Mouse (Mus musculus) liver, embryonic 16.5 days (tissue): ENCODE data around the gene Slc44a1. TPM values are rescaled to one million over a fixed set of nuclear protein-coding genes. Genes with fewer than 3 reads are reported as not detected.
A peak's percentile ranks its signal among the peaks of the same experiment; 100 is the strongest.

Source experiments
- ATAC-seq: fragments of 200-750 bp; cut with Nextera tagmentation; 2 replicates; pipeline ENCODE4 v1.8.0; 2017; ENCODE audit warnings: low read depth, mild to moderate bottlenecking, moderate number of reproducible peaks, moderate library complexity
- H3K27ac ChIP-seq: fragments of 300-500 bp; sonication (generic); 2 replicates; pipeline ENCODE4 v1.5.1; 2014; ENCODE audit warnings: mild to moderate bottlenecking, low read length
- H3K27me3 ChIP-seq: fragments of 300-500 bp; sonication (generic); 2 replicates; pipeline ENCODE4 v1.6.1; 2014; ENCODE audit warnings: low read depth, low read length, mixed read lengths; ENCODE audit not compliant: control insufficient read depth, insufficient read depth
- H3K36me3 ChIP-seq: fragments of 300-500 bp; sonication (generic); 2 replicates; pipeline ENCODE4 v1.6.1; 2014; ENCODE audit warnings: mild to moderate bottlenecking; ENCODE audit not compliant: control insufficient read depth, insufficient read depth
- H3K4me1 ChIP-seq: fragments of 300-500 bp; sonication (generic); 2 replicates; pipeline ENCODE4 v1.6.1; 2014; ENCODE audit warnings: low read depth, low read length, mixed read lengths; ENCODE audit not compliant: control insufficient read depth
- H3K4me2 ChIP-seq: fragments of 300-500 bp; sonication (generic); 2 replicates; pipeline ENCODE4 v1.6.1; 2014; ENCODE audit warnings: low read depth, low read length, mixed read lengths
- H3K4me3 ChIP-seq: fragments of 300-500 bp; sonication (generic); 2 replicates; pipeline ENCODE4 v1.5.1; 2014; ENCODE audit warnings: low read depth, mild to moderate bottlenecking, low read length
- H3K9ac ChIP-seq: fragments of 300-500 bp; sonication (generic); 2 replicates; pipeline ENCODE4 v1.6.1; 2014; ENCODE audit warnings: low read depth, low read length
- H3K9me3 ChIP-seq: fragments of 300-500 bp; sonication (generic); replicated peaks from 2 replicates; pipeline ENCODE4 v1.6.1; 2016; ENCODE audit warnings: low read length; ENCODE audit not compliant: control insufficient read depth
- WGBS: fragments of 180-500 bp; shearing (Covaris S2); extraction: QIAGEN DNeasy Blood & Tissue Kit; methylation state at CpG from one replicate; pipeline ENCODE4 v1.1.7; 2014; ENCODE audit not compliant: insufficient replicate concordance; 5-methylcytosine and 5-hydroxymethylcytosine counted together
- polyA plus RNA-seq: library from polyadenylated mRNA; unstranded; fragments of >200 nt; fragmentation: Nextera tagmentation; extraction: Ambion mirVana; gene quantifications from 2 replicates; pipeline ENCODE4 v1.2.1, GENCODE M21; 2015

Gene Slc44a1
- polyA plus RNA-seq, result 7.3 and 9.7 TPM in 2 replicates

DNA sequence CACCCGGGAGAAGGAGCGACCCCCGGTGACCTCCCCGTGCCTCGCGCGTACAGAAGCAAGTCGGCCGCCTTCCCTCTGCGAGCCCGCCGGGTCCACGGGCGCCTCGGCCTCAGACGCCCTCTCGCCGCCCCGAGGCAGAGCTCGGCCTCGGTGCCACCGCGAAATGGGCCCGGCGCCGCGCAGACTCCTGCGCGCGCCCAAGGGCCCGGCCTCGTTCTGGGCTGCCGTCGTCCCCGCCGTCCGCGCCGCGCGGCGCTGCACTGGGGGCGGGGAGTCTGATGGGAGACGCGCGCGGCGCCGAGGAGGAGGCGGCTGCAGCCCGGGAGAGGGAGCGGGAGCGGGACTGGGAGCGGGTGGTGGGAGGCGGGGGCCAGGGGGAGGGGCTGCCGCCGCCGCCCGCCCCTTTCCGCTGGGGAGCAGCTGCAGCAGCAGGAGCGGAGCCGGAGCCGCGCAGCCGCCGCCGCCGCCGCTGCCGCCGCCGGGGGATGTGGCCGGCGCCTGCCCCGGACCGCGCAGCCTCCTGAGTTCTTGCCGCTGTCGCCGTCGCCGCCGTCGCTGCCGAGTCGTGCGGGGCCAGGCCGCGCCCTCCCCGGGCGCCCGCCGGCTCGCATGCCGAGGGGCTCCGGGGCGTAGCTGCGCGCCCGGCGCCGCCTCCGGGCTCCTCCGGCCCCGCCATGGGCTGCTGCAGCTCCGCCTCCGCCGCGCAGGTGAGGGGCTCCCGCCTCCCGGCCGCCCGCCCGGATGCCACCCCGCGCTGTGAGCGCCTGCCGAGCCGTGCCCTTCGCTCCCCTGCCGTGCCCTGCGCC is at the start of gene Slc44a1:
Gene Slc44a1 (plus strand): TSS at position 404 of the 806 bp plus-strand sequence.
- peaks cover 24% of the 10 kb centered on the region for H3K27me3 ChIP-seq
- no peaks in the 10 kb centered on the region for H3K9me3 ChIP-seq
- peak; percentile 94 for ATAC-seq
- no peaks in the 10 kb centered on the region for H3K36me3 ChIP-seq
- H3K4me3 ChIP-seq, result peak within 1 kb of the TSS; percentile 75
- peak within 1 kb of the TSS; percentile 83 for H3K9ac ChIP-seq
- H3K4me2 ChIP-seq, result peak within 1 kb of the TSS; percentile 89
- peaks cover 18% of the 10 kb centered on the region for H3K4me1 ChIP-seq
- WGBS, result 0% methylated on average over 81 of the region's 122 CpGs
- peak within 1 kb of the TSS; percentile 85 for H3K27ac ChIP-seq

DNA sequence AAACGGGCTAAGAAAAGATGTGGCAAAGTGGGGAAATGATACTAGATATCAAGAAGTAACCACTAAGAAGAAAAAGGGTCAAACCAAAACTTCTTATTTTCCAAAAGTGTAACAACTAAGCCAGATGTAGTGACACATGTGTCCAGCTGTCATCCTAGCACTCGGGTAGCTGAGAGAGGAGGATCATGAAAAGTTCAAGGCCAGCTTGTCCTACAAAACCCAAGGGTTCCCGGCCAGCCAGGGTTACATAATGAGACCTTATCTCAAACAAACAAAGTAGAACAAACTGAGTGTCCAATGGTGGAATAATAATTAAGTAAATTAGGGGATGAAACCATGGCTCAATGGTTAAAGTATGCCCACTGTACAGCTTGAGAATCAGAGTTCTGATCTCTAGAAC is 45.2 kb upstream of the Slc44a1 start:
- peak; percentile 63 for ATAC-seq
- no peak overlapping the region for H3K4me3 ChIP-seq
- H3K27me3 ChIP-seq, result no peaks in the 10 kb centered on the region
- WGBS, result 39% methylated on average over 3 of the region's 3 CpGs
- peak overlapping the region; percentile 41; the same call in 1 of the 2 replicates for H3K27ac ChIP-seq
- no peaks in the 10 kb centered on the region for H3K36me3 ChIP-seq
- peaks cover 3% of the 10 kb centered on the region for H3K4me1 ChIP-seq
- H3K9me3 ChIP-seq, result no peaks in the 10 kb centered on the region
- no peak overlapping the region for H3K4me2 ChIP-seq
- no peak overlapping the region for H3K9ac ChIP-seq

DNA sequence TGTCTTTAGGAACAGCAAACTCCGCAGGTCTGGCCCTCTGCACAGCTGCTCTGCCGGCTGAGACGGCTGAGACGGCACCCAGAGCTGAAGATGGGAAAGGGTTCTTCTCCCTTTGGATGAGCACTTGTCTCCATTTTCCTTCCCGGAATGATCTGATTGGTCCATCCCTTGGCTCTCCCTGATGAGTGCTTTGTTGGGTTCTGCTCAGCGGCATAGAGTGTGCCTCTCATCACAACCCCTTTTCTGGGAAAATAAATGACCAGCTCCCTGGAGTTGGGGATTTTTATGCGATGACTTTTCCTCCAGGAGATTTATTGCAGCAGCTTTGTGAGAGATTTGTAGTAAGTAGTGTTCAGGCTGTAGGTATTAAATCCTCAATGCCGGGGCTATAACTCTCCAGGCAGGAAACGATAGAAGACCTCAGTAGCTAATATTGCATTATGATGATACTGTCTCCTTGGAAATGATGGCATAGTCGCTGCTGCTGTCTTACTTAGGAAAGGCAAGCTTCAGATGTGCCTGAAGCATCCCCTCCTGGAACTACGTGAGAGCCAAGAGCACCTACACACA is 43.5 kb upstream of the Slc44a1 start:
- H3K9ac ChIP-seq, result no peak overlapping the region
- no peak overlapping the region for H3K27ac ChIP-seq
- H3K27me3 ChIP-seq, result no peaks in the 10 kb centered on the region
- H3K9me3 ChIP-seq, result no peaks in the 10 kb centered on the region
- no peak overlapping the region for H3K4me2 ChIP-seq
- H3K36me3 ChIP-seq, result no peaks in the 10 kb centered on the region
- 70% methylated on average over 11 of the region's 11 CpGs for WGBS
- peaks cover 3% of the 10 kb centered on the region for H3K4me1 ChIP-seq
- H3K4me3 ChIP-seq, result no peak overlapping the region
- ATAC-seq, result 0 out of 2 replicates have a peak, but pooled peaks have one; percentile 41

DNA sequence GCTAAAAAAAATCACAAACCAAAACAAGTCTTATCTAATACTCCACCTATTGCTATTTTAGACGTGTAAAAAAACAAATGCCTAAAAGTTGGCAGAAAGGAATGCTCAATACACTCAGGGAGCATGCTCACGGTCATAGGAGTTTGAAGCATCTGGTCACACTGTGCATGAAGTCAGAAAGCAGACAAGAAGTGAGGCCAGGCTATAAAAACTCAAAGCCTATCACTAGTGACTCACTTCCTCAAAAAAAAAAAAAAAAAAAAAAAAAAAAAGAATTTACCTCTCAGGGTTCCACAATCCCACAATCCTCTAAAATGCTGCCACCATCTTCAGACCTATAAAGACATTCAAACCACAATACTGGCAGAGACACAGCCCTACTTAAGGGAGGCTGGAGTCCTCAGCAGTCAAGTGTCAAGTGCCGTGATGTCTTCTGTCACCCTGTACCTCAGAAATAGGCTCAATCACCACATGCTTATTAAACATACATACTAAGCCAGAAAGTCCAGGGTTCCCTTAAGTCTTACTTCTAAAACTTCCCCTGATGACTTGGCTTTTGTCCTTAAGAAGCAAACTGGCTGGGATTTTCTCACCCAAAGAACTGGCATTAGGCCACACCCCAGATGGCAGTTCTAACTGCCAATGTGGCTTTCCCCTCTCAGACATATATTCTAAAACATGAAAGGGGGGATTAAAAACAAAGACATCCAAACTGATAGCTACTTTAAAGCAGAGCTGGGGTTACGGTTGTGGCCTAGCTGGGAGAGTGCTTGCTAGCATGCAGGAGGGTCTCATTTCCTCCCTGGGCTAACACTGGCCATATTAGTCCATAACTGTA is 42.7 kb upstream of the Slc44a1 start:
- H3K9ac ChIP-seq, result no peak overlapping the region
- ATAC-seq, result no peak
- no peak overlapping the region for H3K4me2 ChIP-seq
- peaks cover 3% of the 10 kb centered on the region for H3K4me1 ChIP-seq
- 48% methylated on average over 4 of the region's 4 CpGs for WGBS
- no peak overlapping the region for H3K4me3 ChIP-seq
- H3K36me3 ChIP-seq, result no peaks in the 10 kb centered on the region
- H3K27ac ChIP-seq, result no peak overlapping the region
- no peaks in the 10 kb centered on the region for H3K27me3 ChIP-seq
- H3K9me3 ChIP-seq, result no peaks in the 10 kb centered on the region

DNA sequence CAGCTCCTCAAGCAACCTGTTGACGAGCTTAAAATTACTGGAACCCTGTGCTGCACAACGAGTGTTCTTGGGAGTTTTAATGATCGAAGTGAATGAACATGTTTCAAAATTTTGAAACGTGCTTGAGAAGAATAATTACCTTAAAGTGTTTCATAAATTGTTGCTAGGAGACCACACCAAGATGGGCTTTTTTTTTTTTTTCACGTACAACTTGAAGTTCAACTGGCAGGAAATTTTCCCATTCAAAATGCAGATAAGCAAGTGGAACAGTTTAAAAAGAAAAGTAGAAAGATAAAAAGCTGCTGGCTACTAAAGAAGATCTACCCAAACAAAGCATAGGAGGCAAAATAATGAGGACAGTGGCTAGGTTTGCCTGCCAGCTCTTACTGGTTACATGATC is 41.7 kb upstream of the Slc44a1 start:
- Histone ChIP-seq H3K27me3 (no peaks in the 10 kb centered on the region), H3K27ac (no peak overlapping the region), H3K4me1 (peaks cover 3% of the 10 kb centered on the region), H3K4me2 (no peak overlapping the region), H3K9me3 (no peaks in the 10 kb centered on the region), H3K4me3 (no peak overlapping the region), H3K36me3 (no peaks in the 10 kb centered on the region), H3K9ac (no peak overlapping the region)
- no peak for ATAC-seq
- WGBS, result 52% methylated on average over 5 of the region's 5 CpGs

DNA sequence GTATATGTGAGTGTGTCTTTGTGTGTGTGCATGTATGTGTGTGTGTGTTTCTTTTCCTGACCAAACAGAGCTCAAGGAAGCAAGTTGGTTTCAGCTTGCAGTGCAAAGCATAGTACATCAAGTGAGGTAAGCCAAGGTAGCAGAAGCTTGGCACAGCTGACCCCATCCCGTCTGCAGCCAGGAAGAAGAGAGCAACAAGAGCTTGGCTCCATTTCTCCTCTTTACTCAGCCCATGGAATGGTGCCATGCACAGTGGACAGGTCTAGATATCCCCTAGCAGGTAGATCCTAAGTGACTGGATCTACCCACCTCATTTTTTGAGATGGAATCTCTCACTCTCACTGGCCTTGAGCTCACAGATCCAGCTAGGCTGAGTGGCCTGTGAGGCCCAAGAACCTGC is 40.8 kb upstream of the Slc44a1 start:
- Histone ChIP-seq H3K36me3 (no peaks in the 10 kb centered on the region), H3K9me3 (no peaks in the 10 kb centered on the region), H3K9ac (no peak overlapping the region), H3K4me3 (no peak overlapping the region), H3K4me1 (peaks cover 3% of the 10 kb centered on the region), H3K27me3 (no peaks in the 10 kb centered on the region), H3K27ac (no peak overlapping the region), H3K4me2 (no peak overlapping the region)
- no peak for ATAC-seq
- 52% methylated on average over 1 of the region's 1 CpGs for WGBS

DNA sequence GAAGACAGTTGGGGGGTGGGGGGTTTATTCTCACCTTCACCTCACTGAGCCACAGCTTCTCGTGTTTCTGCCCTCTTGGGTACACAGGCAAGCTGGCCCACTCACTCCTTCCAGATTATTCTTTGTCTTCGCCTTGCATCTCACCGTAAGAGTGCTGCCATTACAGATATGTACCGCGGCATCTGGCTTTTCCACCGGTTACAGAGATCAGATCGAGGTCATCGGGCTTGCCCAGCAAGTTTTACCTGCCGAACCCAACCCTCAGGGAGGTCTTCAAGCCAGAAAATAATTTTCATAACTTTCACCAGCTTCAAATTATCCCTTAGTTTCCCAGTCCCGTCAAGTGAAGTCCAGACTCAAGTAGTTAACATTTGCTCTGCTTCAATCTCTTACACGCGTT is 36.8 kb upstream of the Slc44a1 start:
- Histone ChIP-seq H3K27me3 (no peaks in the 10 kb centered on the region), H3K4me3 (no peak overlapping the region), H3K27ac (no peak overlapping the region), H3K4me2 (no peak overlapping the region), H3K4me1 (no peaks in the 10 kb centered on the region), H3K36me3 (no peaks in the 10 kb centered on the region), H3K9ac (no peak overlapping the region), H3K9me3 (no peaks in the 10 kb centered on the region)
- no peak for ATAC-seq
- 76% methylated on average over 12 of the region's 12 CpGs for WGBS

DNA sequence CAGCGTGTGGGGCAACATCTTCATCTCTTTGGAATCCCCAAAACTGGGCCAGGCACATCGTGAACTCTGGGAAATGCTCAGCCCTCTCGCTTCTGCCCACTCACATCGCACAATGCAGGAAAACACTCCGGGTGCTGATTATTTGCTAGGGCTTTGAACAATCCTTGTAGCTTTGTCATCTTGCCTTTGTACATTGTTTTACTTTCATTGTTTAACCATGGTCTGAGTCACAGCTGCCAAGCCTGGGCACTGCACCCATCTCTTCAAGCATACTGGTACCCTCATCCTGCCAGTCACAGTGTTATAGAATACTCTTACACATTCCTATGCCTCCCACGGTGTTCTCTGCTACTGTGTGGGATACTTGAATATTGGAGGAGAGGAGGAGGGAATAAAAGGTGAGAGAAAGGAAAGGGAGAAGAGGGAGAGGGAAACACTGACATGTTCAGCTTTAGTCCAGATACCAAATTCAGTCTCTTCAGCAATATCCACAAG is 35.7 kb upstream of the Slc44a1 start:
- Histone ChIP-seq H3K27me3 (no peaks in the 10 kb centered on the region), H3K4me3 (no peak overlapping the region), H3K27ac (no peak overlapping the region), H3K4me1 (no peaks in the 10 kb centered on the region), H3K9me3 (no peaks in the 10 kb centered on the region), H3K9ac (no peak overlapping the region), H3K4me2 (no peak overlapping the region), H3K36me3 (no peaks in the 10 kb centered on the region)
- WGBS, result 73% methylated on average over 6 of the region's 6 CpGs
- no peak for ATAC-seq
